Mouse (Mus musculus) limb, embryonic 13.5 days (tissue): Measurements from ENCODE around the gene Tnnc2. TPM values are rescaled to one million over a fixed set of nuclear protein-coding genes. Genes with fewer than 3 reads are reported as not detected.
"Not testable (repeated sequence)": the region's sequence is repeated elsewhere in the genome, so short reads cannot be mapped to it uniquely, and the experiment has no call there.

Experiments
- ATAC-seq: fragments of 200-750 bp; cut with Nextera tagmentation; 2 replicates; pipeline ENCODE4 v1.8.0; 2017; ENCODE audit warnings: low read depth, moderate number of reproducible peaks, moderate TSS enrichment; ENCODE audit not compliant: low FRiP score
- H3K27ac ChIP-seq: fragments of 300-500 bp; sonication (generic); 2 replicates; pipeline ENCODE4 v1.5.1; 2015; ENCODE audit warnings: inconsistent platforms, mild to moderate bottlenecking, moderate library complexity
- H3K27me3 ChIP-seq: fragments of 300-500 bp; sonication (generic); 2 replicates; pipeline ENCODE4 v1.6.1; 2015; ENCODE audit warnings: mild to moderate bottlenecking, inconsistent platforms
- H3K36me3 ChIP-seq: fragments of 300-500 bp; sonication (generic); 2 replicates; pipeline ENCODE4 v1.6.1; 2015; ENCODE audit warnings: inconsistent platforms, mild to moderate bottlenecking, moderate library complexity
- H3K4me1 ChIP-seq: fragments of 300-500 bp; sonication (generic); 2 replicates; pipeline ENCODE4 v1.6.1; 2015; ENCODE audit warnings: inconsistent platforms
- H3K4me2 ChIP-seq: fragments of 300-500 bp; sonication (generic); replicated peaks from 2 replicates; pipeline ENCODE4 v1.6.1; 2015; ENCODE audit warnings: inconsistent platforms, mild to moderate bottlenecking, moderate library complexity
- H3K4me3 ChIP-seq: fragments of 300-500 bp; sonication (generic); 2 replicates; pipeline ENCODE4 v1.5.1; 2015; ENCODE audit warnings: moderate library complexity, mild to moderate bottlenecking, inconsistent platforms
- H3K9ac ChIP-seq: fragments of 300-500 bp; sonication (generic); 2 replicates; pipeline ENCODE4 v1.6.1; 2015; ENCODE audit warnings: mild to moderate bottlenecking, inconsistent platforms
- H3K9me3 ChIP-seq: fragments of 300-500 bp; sonication (generic); 2 replicates; pipeline ENCODE4 v1.6.1; 2016; ENCODE audit warnings: inconsistent platforms
- WGBS: fragments of 180-500 bp; shearing (Covaris S2); methylation state at CpG from one replicate; pipeline ENCODE4 v1.1.7; 2015; 5-methylcytosine and 5-hydroxymethylcytosine counted together
- polyA plus RNA-seq: library from polyadenylated mRNA; unstranded; fragments of >200 nt; fragmentation: Nextera tagmentation; extraction: Ambion mirVana; gene quantifications from 2 replicates; pipeline ENCODE4 v1.2.1, GENCODE M21; 2015

The Tnnc2 gene
- polyA plus RNA-seq, 1 experiment from 2014 or later, result 190 TPM

DNA sequence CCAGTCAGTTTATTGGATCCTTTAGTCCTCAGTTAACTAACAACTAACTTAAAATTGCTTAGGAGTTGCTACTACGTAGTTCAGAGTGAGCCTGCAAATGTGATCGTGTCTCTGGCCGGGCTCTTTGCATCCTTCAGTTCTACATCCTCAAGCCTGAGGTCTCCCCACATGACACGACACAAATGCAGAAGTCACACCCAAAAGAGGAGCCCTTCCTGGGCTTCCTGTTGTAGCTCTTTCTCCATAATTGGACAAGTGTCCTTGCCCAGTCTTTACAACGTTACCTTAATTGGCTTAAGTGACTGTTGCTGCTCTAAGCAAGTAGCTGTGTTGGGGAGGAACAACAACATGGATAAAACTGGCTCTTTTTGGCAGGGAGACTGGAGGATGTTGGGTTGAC is 35.6 kb upstream of the Tnnc2 start:
- Histone ChIP-seq H3K9me3 (no peaks in the 10 kb centered on the region), H3K9ac (no peak overlapping the region), H3K36me3 (peaks cover 5% of the 10 kb centered on the region; the same call in 1 of the 2 replicates), H3K27me3 (no peaks in the 10 kb centered on the region), H3K27ac (no peak overlapping the region), H3K4me3 (no peak overlapping the region), H3K4me2 (no peak overlapping the region), H3K4me1 (no peaks in the 10 kb centered on the region)
- 77% methylated on average over 5 of the region's 5 CpGs for WGBS
- no peak for ATAC-seq

DNA sequence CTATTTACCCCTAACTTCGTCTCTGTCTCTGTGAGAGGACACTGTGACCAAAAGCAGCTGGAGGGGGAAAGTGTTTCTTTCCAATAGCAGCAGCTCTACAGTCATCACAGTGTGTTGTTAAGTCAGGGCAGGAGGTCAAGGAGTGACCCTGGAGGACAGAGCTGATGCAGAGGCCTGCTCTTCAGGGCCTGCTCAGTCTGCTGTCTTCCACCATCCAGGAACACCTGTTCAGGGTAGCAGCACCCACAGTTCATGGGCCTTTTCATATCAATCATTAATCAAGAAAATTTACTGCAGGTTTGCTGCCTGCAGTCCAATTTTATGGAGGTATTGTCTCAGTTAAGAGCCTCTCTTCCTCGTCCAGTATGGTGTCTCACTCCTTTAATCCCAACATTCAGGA is 33.8 kb upstream of the Tnnc2 start:
- Histone ChIP-seq H3K4me3 (no peak overlapping the region), H3K27me3 (no peaks in the 10 kb centered on the region), H3K4me1 (no peaks in the 10 kb centered on the region), H3K27ac (no peak overlapping the region), H3K4me2 (no peak overlapping the region), H3K9me3 (no peaks in the 10 kb centered on the region), H3K9ac (no peak overlapping the region), H3K36me3 (peaks cover 8% of the 10 kb centered on the region)
- WGBS, result 53% methylated on average over 2 of the region's 2 CpGs
- no peak for ATAC-seq

DNA sequence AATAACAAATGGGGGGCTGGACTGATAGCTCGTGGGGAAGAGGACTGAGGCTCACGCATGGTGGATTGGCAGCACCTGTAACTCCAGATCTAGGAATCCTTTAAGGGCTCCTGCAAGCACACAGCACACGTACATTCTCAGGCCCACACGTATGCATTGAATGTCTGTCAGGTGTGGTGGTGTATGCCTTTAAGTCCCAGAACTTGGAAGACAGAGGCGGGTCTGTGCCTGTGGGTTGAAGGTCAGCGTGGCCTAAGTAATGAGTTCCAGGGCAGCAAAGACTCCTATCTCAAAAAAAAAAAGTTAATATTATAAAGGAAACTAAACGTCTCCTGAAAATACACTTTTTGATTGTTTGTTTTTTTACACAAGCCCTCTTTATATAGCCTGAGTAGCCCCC is 26.8 kb upstream of the Tnnc2 start:
- no peak overlapping the region for H3K9ac ChIP-seq
- no peak for ATAC-seq

DNA sequence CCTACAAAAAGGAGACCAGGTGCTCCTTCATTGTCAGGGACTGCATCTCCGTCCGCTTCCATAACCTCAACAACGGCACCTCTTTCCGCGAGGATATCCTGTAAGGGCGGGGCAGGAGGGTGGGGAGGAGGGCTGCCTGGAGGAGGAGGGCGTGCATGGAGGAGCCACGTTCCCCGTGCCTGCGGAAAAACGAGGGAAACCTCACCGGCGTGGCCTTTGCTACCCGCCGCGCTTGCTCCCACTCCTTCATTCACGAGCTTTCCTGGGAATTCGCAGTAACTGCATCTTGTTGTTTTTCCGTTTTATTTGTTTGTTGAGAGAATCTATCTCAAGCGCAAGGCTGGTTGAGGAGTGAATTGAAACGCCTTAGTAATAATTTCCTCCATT is 25.6 kb upstream of the Tnnc2 start:
- H3K9ac ChIP-seq, result peak overlapping the region; percentile 74
- no peaks in the 10 kb centered on the region for H3K9me3 ChIP-seq
- peaks cover 32% of the 10 kb centered on the region for H3K36me3 ChIP-seq
- peak; percentile 17; the same call in 1 of the 2 replicates for ATAC-seq
- no peak overlapping the region for H3K27ac ChIP-seq
- H3K27me3 ChIP-seq, result no peaks in the 10 kb centered on the region
- peak overlapping the region; percentile 84 for H3K4me2 ChIP-seq
- WGBS, result 2% methylated on average over 21 of the region's 21 CpGs
- peaks cover 12% of the 10 kb centered on the region for H3K4me1 ChIP-seq
- peak overlapping the region; percentile 75 for H3K4me3 ChIP-seq

More for the DNA sequence above, 26.8 kb upstream of the Tnnc2 start:
- H3K4me3 ChIP-seq, result no peak overlapping the region
- peak overlapping the region; percentile 84; the same call in 1 of the 2 replicates for H3K4me2 ChIP-seq
- H3K4me1 ChIP-seq, result peaks cover 12% of the 10 kb centered on the region
- WGBS, result 80% methylated on average over 7 of the region's 7 CpGs
- no peak overlapping the region for H3K27ac ChIP-seq
- no peaks in the 10 kb centered on the region for H3K9me3 ChIP-seq
- H3K27me3 ChIP-seq, result no peaks in the 10 kb centered on the region
- H3K36me3 ChIP-seq, result peaks cover 20% of the 10 kb centered on the region

DNA sequence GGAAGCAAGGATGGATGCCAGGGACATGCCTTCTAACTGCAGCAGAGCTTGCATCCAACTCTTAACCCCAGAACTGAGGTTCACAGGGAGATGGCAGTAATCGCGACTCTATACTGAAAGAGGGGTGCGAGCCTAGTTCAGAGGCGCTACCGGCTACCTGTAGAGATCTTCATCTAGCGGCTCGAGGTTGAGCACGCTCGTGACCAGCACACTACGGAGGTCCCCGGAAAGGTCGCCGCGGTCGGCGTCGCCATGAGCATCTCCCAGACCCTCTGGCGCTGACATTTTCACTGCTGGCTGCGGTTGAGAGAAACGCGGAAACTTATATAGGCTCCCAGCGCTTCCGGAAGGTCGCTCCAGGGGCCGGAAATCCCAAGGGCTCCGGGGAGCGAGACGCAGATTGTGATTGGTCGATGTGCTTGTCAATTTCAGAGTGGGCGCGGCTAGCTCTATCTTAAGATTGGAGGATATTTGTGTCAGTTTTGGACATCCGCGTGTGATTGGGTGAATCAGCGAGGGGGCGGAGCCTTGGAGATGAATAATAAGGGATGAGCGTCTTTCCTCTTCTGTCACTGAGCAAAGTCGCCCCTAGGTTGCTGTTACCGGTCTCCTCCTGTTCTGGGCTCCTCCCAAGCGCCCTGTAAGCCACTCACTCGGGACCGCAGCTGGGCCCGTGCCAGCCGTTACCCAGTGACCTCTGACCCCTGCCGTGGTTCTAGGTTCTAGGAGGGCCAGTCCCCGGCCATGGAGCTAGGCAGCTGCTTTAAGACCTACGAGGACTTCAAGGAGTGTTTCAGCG is 25.0 kb upstream of the Tnnc2 start, which contains the start of the genes Acot8 and Zswim3:
TSS of gene Acot8 (minus strand) at position 350 of the 799 bp plus-strand sequence.
TSS of gene Zswim3 (plus strand) at position 566 of the 799 bp plus-strand sequence.
- peak within 1 kb of the TSS; percentile 84 for H3K4me2 ChIP-seq
- H3K9me3 ChIP-seq, result no peaks in the 10 kb centered on the region
- under 1% methylated on average over 47 of the region's 47 CpGs for WGBS
- peak; percentile 97 for ATAC-seq
- H3K4me1 ChIP-seq, result peaks cover 12% of the 10 kb centered on the region
- H3K4me3 ChIP-seq, result peak within 1 kb of the TSS; percentile 75
- peak within 1 kb of the TSS; percentile 83 for H3K9ac ChIP-seq
- H3K27ac ChIP-seq, result peak within 1 kb of the TSS; percentile 72; the same call in 1 of the 2 replicates
- peaks cover 38% of the 10 kb centered on the region for H3K36me3 ChIP-seq
- no peaks in the 10 kb centered on the region for H3K27me3 ChIP-seq

DNA sequence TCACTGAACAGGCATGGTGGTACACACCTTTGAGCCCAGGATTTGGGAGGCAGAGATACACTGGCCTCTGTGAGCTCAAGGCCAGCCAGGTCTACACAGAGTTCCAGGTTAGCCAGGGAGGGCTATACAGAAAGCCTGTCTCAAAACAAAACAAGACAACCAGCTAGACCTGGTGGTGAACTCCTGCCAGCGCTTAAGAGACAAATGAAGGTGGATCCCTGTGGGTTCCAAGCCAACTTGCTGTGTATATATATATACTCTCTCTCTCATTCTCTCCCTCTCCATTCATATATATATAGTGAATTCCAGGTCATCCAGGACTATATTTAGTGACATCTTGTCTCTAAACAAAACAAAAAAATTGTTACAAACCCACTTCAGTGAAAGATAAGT is 24.1 kb upstream of the Tnnc2 start:
- H3K4me2 ChIP-seq, result peak overlapping the region; percentile 70
- ATAC-seq, result no peak
- WGBS, result 56% methylated on average over 1 of the region's 1 CpGs
- H3K27ac ChIP-seq, result no peak overlapping the region
- H3K9ac ChIP-seq, result peak overlapping the region; percentile 83
- peaks cover 42% of the 10 kb centered on the region for H3K36me3 ChIP-seq
- no peaks in the 10 kb centered on the region for H3K27me3 ChIP-seq
- peaks cover 12% of the 10 kb centered on the region for H3K4me1 ChIP-seq
- H3K9me3 ChIP-seq, result no peaks in the 10 kb centered on the region
- H3K4me3 ChIP-seq, result peak overlapping the region; percentile 75

DNA sequence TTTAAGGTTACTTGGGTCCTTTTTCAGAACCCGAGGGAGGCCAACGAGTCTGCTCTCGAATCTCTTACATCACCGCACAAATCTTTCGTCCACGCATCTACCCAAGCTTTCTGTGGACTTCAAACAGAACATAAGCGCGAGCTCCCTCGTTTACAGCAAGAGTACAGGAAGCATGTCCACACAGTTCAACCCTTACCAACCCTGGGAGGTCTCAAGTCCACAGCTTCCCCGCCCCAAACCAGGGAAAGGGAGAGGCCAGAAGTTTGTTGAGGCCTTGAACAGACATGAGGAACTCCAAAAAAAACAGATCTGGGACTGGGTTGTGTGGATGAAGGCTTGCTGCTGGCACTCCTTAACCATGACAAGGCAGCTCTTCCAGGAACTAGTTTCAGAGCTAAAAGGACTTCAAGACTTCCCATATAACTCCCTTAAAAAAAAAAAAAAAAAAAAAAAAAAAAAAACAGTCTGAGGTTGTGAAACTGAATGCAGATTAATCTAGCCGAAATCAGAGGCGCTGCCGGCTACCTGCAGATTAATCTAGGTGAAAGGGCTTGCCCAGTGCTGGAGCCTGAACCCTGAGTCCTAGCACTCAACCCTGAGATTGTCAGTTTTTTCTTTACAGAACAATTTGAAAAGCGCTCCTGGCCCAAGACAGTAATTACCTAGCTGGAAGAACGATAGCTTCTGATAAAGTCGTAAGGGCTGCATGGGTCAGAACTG is 23.6 kb upstream of the Tnnc2 start:
- peaks cover 12% of the 10 kb centered on the region for H3K4me1 ChIP-seq
- H3K9me3 ChIP-seq, result no peaks in the 10 kb centered on the region
- no peak for ATAC-seq
- peak overlapping the region; percentile 75 for H3K4me3 ChIP-seq
- peaks cover 44% of the 10 kb centered on the region for H3K36me3 ChIP-seq
- 89% methylated on average over 16 of the region's 16 CpGs for WGBS
- peak overlapping the region; percentile 83 for H3K9ac ChIP-seq
- no peak overlapping the region for H3K27ac ChIP-seq
- no peaks in the 10 kb centered on the region for H3K27me3 ChIP-seq
- H3K4me2 ChIP-seq, result peak overlapping the region; percentile 70

DNA sequence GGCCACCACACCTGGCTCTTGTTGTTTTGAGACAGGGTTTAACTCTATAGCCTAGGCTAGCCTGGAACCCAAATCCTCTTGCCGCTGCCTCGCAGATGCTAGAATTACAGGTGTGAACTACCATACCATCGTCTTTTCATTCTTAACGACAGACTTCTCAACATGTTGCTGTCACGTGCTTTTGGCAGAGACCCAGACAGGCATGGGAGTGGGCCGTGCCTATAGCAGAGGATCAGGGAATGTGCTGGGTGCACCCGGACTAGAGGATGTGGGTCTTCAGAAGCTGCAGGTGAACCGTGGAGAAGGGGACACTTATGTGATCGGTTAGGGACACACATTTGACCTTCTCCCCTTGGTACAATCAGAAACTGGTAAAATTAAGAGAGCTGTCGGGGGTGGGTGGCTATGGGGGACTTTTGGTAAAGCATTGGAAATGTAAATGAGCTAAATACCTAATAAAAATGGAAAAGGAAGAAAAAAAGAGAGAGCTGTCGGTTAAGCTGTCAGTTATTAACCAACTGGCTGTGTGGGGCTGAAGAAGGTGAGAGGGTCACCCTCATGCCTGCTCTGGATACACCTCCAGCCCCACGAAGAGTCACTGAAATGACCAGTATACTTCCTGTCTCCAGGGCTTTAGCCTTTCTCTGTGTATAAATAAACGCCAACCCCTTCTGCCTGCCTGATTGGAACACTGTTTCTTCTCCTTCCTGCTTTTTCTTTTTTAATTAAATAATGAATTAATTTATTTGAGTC is 20.7 kb upstream of the Tnnc2 start:
- H3K36me3 ChIP-seq, result peaks cover 67% of the 10 kb centered on the region
- no peak overlapping the region for H3K4me2 ChIP-seq
- ATAC-seq, result no peak
- H3K4me1 ChIP-seq, result peaks cover 12% of the 10 kb centered on the region
- no peak overlapping the region for H3K9ac ChIP-seq
- H3K4me3 ChIP-seq, result no peak overlapping the region
- no peaks in the 10 kb centered on the region for H3K27me3 ChIP-seq
- no peaks in the 10 kb centered on the region for H3K9me3 ChIP-seq
- H3K27ac ChIP-seq, result no peak overlapping the region
- WGBS, result 92% methylated on average over 13 of the region's 13 CpGs

DNA sequence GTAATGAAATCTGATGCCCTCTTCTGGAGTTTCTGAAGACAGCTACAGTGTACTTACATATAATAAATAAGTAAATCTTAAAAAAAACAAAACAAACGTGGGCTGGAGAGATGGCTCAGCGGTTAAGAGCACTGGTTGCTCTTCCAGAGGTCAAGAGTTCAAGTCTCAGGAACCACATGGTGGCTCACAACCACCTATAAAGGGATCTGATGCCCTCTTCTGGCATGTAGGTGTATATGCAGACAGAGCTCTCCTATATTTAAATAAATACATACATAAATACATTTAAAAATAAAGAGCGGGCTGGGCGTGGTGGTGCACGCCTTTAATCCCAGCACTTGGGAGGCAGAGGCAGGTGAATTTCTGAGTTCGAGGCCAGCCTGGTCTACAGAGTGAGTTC is 18.8 kb upstream of the Tnnc2 start:
- WGBS, result 86% methylated on average over 6 of the region's 6 CpGs

DNA sequence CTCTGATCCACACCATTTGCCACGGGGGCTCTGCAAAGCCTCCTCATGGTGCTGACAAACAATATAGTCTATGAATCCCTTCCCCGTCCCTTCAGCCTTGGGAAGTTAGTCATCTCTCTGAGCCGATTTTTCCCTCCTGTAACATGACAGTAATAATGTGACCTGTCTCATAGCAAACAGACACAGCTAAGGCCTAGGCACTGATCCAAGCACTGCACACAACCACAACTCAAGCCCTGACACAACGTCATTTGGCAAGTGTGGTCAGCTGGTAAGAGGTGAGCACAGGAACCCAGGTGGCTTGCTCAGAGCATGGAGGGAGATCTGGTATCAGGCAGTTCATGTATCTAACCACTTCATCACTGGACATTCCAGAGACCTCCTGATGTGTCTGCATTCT is 16.1 kb upstream of the Tnnc2 start:
- H3K27ac ChIP-seq, result no peak overlapping the region
- ATAC-seq, result no peak
- no peak overlapping the region for H3K9ac ChIP-seq
- no peak overlapping the region for H3K4me3 ChIP-seq
- H3K4me1 ChIP-seq, result no peaks in the 10 kb centered on the region
- WGBS, result 79% methylated on average over 4 of the region's 4 CpGs
- no peaks in the 10 kb centered on the region for H3K27me3 ChIP-seq
- H3K4me2 ChIP-seq, result no peak overlapping the region
- H3K9me3 ChIP-seq, result no peaks in the 10 kb centered on the region
- H3K36me3 ChIP-seq, result peaks cover 86% of the 10 kb centered on the region

More for the DNA sequence above, 18.8 kb upstream of the Tnnc2 start:
- H3K4me1 ChIP-seq, H3K4me2 ChIP-seq, H3K27me3 ChIP-seq, ATAC-seq, H3K4me3 ChIP-seq, H3K9me3 ChIP-seq, H3K27ac ChIP-seq, H3K9ac ChIP-seq: not testable (repeated sequence)
- H3K36me3 ChIP-seq, result peaks cover 79% of the 10 kb centered on the region

DNA sequence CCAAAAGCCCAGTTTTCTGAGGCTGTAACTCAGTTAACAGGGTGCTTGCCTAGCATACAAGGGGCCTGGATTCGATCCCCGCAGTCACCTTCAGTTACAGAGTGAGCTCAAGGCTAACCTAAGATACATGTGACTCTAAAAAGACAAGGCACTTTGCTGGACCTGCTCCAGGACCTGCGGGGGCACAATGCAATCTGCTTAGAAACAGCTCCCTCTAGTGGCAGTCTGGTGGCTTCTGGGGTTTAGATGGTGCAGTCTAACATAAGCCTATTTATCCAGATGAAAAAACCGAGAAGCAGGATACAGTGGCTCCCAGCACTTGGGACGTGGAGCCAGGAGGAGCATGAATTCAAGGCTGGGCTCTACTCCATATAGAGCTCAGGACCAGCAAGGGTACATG is 14.5 kb upstream of the Tnnc2 start:
- Histone ChIP-seq H3K36me3 (peaks cover 80% of the 10 kb centered on the region), H3K4me2 (no peak overlapping the region)
- WGBS, result 41% methylated on average over 5 of the region's 5 CpGs

DNA sequence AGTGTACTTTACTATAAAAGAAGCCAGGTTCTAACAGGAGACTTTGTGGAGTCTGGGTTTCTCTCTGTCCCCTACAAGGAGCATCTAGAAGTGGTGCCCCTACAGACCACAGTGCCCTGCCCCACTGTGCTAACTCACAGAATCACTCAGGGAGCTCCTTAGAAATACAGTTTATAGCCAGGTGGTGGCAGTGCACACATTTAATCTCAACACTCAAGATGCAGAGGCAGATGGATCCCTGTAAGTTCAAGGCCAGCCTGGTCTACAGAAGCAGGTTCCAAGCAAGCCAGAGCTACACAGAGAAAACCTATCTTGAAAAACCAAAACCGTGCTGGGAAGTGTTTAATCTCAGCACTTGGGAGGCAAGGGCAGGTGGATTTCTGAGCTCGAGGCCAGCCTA is 14.0 kb upstream of the Tnnc2 start:
- H3K4me2 ChIP-seq, result no peak overlapping the region
- 91% methylated on average over 2 of the region's 2 CpGs for WGBS
- H3K4me1 ChIP-seq, result no peaks in the 10 kb centered on the region
- peaks cover 79% of the 10 kb centered on the region for H3K36me3 ChIP-seq
- H3K9ac ChIP-seq, result no peak overlapping the region
- H3K9me3 ChIP-seq, result no peaks in the 10 kb centered on the region
- no peaks in the 10 kb centered on the region for H3K27me3 ChIP-seq
- no peak overlapping the region for H3K4me3 ChIP-seq
- H3K27ac ChIP-seq, result no peak overlapping the region
- no peak for ATAC-seq

More for the DNA sequence above, 14.5 kb upstream of the Tnnc2 start:
- no peaks in the 10 kb centered on the region for H3K9me3 ChIP-seq
- H3K9ac ChIP-seq, result no peak overlapping the region
- ATAC-seq, result peak; percentile 57; the same call in 1 of the 2 replicates
- H3K4me1 ChIP-seq, result no peaks in the 10 kb centered on the region
- no peak overlapping the region for H3K4me3 ChIP-seq
- H3K27me3 ChIP-seq, result no peaks in the 10 kb centered on the region
- H3K27ac ChIP-seq, result no peak overlapping the region
